Mouse (Mus musculus) fibroblast of lung, adult 2 months (primary cell): Measurements from ENCODE around the gene Tpm4.

Source experiments
- DNase-seq: peaks from one replicate; pipeline ENCODE4 v3.0.0-alpha.2; 2011; ENCODE audit warnings: low read depth

The Tpm4 gene

DNA sequence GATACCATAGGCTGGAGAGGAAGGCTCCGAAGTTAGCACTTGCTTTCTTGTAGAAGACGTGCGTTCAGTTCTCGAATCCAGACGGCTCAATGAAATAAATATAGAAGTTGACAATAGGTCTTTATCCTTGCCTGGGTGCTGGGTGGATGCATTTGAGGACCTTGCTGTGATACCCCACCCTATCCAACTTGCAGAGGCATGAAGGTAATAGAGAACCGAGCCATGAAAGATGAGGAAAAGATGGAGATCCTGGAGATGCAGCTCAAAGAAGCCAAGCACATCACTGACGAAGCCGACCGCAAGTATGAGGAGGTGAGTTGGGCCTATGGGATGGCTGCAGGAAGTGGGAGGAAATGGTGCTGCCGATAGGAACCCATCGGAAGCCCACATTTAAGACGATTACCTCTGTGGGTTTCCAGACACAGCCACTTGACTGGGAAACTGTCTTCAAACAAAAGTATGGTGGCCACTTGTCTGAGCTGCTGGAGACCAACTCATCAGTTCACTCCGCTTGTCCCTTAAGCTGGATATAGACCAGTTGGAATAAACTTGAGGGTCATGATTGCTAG lies 8.6 kb downstream of the Tpm4 start:
- DNase-seq: no peak

DNA sequence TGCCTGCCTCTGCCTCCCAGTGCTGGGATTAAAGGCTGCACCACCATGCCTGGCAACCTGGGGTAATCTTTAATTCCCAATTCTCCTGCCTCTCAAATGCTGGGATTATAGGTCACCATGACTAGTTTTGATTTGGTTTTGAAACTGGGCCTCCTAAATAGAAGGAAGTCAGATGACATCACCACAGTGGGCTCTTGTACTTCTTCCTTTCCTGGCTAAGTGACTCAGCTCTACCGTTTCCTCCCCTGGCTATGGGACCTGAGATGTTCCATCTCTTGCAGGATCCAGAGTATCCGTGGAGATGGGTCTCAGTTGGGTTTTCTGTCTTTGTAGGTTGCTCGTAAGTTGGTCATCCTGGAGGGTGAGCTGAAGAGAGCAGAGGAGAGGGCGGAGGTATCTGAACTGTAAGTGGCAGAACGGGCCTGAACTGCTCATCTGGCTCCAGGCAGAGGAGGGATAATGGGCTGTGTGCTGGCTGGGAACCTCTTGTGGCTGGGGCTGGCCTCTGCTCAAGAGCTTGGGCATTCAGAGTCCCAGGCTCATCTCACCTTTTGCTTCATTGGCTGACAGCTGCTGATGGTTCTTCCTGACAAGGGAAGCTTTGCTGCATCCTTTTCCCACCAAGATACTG lies 9.7 kb downstream of the Tpm4 start:
- DNase-seq: no peak

DNA sequence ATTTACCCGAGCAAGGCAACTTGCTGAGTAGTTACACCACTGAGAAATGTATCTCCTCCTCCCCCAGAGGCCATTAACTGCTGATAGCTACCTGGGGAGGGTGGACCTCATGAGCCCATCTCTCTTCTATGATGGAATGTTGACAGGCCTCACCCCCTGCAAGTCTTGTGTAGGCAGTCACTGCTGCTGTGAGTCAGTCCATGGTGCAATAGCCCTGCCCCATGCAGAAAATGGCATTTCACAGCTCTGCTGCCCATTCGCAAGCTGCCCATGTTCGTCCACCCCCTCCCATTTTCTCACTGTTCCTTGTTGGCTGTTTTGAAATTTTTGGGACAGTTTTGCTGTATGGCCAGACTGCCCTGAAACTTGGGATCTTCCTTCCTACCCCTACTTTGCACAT lies 10.7 kb downstream of the Tpm4 start:
- no peak for DNase-seq

DNA sequence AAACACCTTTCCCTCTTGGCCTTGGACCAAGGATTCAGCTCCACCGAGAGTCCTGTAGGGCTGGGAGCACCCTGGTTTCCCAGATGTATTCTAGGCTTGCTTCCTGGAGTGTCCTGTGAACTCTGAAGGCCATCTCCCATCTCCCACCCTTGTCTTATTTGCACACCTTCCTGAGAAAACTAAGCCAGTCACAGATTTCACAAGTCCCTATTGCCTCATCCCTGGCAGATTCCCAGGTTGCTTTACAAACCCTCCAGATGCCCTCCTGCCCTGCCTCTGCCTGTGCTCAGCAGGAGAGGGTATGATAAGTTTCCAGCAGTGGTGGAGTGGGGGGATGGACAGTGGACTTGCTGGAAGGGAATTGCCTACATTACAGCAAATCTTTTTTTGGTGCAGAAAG lies 11.3 kb downstream of the Tpm4 start:
- peak; percentile 75 for DNase-seq

DNA sequence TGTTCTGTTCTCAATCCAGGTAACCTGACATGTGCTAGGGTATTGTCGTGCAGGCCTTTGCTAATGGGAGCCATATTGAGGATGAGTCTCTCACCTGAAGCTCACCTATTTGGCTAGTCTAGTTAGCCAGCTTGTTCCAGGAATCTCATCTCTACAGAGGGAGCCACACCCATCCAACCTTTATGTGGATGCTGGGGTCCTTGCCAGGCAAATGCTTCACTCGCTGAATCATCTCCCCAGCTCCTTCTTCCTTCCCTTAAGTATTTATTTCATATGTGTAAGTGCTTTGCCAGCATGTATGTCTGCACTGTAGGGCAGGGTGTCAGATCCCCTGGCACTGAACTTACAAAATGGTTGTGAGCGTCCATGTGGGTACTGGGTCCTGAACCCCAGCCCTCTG lies 11.8 kb downstream of the Tpm4 start:
- DNase-seq: no peak

DNA sequence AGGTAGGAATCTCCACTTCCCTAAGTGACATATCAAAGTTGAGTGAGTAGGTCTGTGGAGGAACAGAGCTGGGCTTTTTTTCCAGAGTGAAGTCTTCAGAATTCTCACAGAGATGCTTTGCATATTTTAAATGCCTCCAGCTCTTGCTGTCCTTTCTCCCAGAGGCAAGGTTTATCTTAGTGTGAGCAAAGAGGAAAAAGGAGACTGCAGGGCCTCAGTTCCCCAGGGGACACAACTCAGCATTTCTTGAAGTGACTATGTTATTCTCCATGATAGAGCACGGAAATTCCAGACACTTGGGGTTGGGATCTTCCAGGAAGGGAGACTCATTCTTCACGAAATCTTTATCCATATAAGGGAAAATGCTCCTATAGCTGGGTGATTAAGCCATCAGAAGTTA lies 12.5 kb downstream of the Tpm4 start:
- no peak for DNase-seq

DNA sequence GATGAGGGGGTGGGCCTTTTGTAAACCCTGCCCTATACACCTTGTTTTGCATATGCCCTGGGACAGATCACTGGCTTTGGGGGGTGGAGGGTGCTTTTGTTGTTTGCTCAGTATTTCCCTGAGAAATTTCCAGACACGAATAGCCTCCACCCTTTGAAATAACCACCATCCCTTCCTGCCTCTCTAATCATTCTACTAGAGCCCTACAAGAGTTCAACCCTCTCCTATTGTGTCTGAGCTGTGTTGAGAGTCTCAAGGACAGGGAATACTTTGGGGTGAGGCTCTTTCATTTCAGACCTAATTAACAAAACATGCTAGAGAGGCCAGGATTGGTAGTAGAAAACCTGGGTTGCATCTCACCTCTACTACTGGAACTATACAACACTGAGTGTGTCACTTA lies 14.3 kb downstream of the Tpm4 start:
- DNase-seq: no peak

DNA sequence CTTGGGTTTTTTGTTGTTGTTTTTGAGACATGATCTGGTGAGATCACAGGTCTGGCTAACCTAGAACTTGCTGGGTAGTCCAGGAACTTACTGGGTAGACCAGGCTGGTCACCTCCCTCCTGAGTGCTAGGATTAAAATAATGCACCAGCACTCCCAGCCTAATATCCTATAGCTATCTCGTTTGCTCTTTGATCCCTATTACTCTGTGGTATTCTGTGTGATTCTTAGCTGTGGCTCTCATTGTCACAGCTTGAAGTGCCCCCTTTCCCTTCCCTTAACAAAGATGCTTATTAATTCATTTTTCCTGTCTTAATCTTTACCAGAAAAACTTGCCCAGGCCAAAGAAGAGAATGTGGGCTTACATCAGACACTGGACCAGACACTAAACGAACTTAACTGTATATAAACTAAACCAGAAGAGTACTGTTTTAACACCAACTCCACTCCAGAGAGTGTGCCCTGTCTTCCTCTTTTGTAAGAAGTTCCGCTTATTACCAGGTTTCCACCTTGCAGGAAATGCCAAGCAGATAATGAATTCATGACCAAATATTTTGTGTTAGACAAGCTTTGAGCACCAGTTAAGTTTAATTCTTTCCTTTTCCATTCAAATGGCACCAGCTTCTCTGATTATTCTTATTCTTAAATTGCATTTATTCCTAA lies 16.8 kb downstream of the Tpm4 start:
- DNase-seq: no peak

DNA sequence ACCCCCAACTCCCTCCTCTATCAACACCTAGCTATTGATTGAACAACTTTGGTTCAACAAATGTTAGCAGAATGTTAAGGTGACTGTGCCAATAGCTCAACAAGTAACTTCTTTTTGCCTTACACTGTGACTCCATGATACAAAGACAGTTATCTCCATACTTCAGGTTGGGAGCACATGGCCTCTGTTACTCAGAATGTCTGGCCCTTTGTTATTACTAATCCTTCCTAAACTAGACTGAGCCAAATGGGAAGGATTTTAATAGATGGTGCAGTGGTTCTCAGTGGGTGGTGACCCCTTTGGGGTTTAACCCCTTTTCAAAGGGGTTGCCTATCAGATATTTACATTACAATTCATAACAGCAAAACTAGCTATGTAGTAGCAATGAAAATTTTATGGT lies 18.6 kb downstream of the Tpm4 start:
- DNase-seq: no peak

DNA sequence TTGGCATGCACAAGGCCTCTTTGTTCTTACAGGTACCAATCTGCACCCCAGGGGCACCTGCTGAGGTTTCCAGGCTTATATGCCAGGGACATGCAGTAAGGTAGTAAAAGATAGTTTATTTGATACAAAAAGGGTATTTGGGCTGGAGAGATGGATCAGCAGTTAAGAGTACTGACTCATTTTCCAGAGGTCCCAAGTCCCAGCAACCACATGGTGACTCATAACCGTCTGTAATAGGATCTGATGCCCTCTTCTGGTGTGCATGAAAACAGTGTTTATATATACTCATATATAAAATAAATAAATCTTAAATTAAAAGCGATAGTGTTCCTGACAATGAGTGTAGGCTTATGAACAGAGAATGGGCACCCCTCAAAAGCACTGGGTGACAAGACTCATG lies 23.3 kb downstream of the Tpm4 start:
- peak; percentile 29 for DNase-seq

DNA sequence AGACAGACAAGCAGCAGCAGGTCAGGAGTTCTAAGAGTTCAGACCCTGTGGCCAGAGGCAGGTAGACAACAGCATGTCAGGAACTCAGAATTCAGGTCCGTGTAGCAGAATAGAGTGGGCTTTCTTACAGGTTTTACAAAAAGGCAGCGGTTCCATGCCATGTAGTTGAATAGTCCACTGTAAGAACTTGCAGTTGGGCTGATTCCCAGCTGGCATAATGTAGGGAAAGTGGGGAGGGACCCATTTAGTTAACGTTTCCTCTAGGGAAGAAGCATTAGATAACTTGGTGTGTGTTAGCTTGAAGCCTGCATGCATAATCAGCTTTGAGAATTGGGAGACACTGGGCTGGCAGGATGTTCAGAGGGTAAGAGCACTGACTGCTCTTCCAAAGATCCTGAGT lies 24.0 kb downstream of the Tpm4 start:
- no peak for DNase-seq

DNA sequence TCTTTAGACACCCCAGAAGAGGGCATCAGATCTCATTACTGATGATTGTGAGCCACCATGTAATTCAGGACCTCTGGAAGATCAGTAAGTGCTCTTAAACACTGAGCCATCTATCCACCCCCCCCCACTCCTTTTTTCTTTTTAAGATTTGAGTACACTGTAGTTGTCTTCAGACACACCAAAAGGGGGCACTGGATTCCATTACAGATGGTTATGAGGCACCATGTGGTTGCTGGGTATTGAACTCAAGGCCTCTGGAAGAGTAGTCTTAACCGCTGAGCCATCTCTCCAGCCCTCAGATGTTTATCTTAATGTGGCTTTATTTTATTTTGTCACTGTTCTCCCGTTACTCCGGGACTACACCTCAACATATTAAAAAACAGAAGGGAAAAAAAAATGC lies 25.2 kb downstream of the Tpm4 start:
- DNase-seq: no peak

DNA sequence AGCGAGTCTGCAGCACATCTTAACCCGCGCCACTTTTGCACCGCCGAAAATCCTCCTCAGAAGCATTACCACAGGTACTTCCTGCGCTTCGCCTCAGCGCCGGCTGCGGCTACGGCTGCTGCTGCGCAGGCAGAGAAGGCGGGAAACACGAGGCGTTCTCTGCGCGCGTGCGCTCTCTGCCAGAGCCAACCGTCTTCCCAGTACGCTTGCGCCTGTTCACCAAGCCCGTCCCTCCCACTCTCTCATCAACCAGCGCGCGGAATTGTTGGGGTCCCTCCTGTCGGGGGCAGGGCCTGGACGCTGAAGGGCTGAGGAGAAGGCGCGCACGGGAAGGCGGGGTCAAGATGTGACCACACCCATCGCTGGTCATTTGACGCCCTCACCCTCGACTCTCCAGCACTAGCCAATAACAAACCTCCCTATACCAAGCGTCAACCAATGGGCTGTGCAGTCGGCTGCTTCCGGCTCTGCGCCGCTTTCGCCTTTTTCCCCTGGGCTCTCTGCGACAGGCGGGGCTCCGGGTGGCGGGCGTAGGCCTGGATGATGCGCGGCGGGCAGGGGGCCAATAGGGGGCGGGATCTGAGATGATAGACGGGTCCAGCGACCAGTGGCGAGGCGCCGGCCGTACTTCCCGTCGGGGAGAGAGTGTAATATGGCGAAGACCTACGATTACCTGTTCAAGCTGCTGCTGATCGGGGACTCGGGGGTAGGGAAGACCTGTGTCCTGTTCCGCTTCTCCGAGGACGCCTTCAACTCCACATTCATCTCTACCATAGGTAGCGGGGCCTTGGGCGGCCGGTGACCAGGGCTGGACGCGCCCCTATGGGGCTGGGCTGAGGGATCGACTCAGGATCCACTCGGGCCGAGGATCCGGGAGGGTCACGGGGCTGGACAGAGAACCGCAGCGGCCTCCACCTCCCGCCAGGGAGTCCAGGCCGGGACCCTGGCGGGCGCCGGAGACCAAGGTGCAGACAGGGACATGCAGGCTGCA lies 26.2 kb downstream of the Tpm4 start, which contains the start of gene Rab8a:
TSS of gene Rab8a (plus strand) at position 494 of the 991 bp plus-strand sequence.
- peak; percentile 100 for DNase-seq

DNA sequence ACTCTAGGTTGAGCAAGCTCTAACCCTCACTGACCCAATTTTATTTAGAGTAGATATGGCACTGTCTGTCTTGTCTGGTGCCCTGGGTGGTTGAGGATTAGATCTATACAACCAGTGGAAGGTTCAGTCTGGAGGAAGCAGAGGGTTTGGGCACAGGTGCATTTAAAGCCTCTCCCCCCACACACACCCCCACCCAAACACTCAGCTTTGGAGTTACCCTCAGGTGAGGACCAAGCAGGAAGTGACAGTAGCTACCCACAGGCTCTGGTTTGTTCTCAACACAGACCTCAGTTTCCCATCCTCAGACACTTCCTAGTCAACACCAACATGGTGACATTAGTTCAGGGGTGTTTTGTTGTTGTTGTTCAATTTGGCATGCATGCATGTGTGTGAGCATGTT lies 28.0 kb downstream of the Tpm4 start:
- DNase-seq: no peak

DNA sequence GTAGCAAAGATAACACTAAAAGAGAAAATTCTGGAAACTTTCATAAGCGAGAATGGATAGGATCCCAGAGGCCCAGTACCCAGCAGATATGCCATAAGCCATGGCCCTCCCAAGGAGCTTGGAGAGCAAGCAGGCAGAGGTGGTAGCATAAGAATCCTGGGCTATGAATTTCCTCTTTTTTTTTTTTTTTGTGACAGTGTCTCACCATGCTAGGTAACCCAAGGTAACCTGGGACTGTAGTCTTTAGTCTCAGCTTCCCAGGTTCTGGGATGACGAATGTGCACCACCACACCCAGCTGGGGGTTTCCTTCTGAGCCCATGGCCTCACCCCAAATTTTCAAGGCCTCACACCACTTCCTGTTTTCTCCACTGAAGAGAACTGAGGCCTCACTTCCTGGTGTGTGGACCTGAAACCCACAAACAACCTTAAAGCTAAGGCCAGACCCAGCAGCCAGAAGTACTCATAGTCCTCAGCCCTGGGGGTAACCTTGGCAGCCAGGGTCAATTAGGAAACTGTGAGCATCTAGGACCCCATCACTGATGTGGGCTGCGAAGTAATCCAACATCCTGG lies 34.4 kb downstream of the Tpm4 start:
- DNase-seq: no peak

DNA sequence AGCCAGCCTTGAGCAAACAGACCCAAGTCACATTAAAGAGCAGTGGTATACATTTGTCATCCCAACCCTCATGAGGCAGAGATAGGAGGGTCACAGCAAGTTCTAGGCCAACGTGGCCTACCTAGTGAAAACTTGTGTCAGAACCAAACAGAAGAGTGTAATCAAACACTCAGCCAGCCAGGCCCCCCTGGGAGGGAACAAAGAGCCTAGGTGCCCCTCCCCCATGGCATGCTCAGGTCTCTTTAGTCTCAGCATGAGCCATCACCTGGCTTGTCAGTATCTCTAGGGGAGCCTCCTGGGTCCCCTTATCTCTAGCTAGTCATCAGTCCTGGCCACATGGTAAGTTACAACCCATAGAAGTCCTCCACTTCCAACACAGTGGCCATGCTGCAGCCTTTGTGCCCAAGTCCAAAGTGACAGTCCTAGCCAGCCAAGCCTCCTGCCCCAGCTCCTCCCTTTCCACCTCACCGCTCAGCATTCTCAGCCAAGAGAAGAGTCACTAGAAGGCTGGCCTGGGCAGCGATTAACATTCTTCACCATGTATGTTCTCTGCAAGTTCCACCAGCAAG lies 35.0 kb downstream of the Tpm4 start:
- no peak for DNase-seq

DNA sequence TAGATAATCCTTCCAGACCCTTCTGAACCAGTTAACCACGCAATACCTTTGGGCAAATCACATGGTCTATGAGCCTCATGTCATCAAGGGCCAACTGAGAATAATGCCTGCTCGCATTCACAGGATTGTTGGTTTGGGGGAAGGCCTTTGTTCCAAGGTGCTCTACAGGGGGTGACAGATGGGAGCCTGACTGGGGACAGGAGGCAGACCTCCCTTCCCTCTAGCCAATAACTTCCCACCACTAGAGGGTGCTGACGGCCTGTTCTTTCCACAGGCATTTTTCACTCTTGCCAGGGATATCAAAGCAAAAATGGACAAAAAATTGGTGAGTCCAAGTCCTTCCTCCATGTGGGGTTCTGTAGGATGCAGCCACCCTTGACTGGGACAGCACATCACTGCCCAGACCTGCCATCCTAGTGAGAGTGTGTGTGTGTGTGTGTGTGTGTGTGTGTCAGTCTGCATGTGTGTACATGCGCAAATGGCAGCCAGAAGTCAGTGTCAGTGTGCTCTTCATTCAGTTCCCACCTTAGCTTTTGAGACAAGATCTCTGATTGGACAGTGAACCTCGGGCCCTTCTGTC lies 42.7 kb downstream of the Tpm4 start:
- peak; percentile 33 for DNase-seq

DNA sequence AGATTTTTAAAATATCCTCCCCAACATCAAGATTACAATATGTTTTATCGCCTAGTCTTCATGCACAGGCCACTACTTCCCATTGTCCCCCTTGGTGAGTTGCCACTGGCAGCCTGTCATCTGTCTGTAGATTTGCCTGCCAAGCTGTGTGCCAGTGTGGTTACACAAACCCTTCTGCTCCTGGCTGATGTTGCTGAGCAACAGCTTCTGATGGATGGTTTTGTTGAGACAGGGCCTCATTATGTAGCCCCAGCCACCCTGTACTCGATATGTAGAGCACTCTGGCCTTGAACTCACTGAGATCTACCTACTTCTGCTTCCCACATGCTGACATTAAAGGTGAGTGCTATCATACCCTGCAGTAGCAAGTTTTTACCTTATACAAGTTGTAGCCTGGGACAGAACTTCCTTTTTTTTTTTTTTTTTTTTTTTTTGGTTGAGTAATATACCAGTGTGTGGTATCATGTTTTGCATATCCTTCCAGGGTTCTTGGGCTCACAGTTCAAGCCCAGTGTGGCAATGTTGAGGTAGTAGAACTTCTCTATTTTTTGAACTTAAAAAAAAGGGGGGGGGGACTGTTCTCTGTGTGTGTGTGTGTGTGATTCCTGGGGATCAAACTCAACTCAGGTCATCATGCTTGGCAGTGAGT lies 48.9 kb downstream of the Tpm4 start:
- DNase-seq: no peak

DNA sequence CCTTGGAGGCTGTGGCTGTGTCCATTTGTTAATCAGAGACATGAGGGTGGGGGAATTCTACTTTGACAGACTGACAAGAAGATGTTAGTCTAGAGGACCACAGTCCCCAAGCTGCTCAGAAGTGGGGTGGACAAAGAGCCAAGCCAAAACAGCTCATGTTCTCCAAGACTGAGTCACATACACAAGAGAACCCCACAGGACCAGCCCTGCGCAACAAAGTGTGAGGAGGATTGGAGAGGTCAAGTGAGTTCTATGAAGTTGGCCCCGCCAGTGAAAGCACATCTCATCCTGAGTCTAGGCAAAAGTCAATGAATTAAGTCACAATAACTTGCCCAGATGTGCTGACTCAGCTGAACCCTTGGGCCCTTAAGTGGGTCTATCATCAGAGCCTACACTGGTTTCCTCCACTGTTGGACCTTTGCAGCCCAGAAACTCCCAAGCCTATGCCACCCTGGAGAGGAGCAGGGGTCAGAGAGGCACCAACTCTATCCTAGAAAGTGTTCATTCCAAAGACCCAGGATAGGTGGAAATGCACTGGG lies 53.1 kb downstream of the Tpm4 start:
- no peak for DNase-seq

DNA sequence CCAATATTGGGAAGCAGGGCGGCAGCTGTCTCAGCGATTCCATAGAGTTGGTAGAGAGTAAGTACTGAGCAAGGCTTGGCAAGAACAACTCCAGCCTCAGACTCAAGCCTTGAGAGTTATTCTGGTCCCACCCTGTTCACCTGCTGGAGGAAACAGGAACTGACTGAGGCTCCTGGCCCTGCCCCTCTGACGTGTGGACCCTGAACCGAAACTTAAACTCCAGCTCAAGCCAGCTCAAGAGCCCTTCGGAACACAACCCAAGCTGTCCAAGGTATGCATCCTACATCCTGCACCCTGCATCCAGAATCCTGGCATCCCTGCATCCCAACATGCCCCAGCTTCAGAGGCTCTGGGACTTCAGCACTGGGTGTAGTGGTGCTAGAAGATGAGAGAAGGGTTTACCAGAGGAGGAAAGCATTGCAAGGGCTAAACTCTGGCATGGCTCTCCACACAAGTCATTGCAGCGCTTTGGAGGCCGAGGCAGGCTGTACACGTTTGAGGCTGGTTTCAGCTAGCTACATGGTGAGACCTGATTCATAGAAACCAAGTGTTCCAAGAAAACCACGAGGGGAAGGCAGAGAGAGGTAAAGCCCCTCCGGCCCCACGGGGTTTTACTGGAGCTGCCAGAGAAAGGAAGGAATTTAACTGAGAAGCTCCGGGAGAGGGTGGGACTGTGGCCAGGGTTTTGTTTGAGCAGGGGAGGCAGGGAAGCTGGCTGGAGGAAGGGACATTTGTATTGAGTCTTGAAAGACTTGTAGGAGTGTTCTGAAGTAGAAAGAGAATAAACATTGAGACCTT lies 54.8 kb downstream of the Tpm4 start, which contains the start of gene Hsh2d:
TSS of gene Hsh2d (plus strand) at position 222 of the 798 bp plus-strand sequence.
- DNase-seq: no peak
